Mouse (Mus musculus) right cerebral cortex, postnatal 36 days (tissue): ENCODE measurements around the gene Rnf34.

Experiments
- DNase-seq, 2 experiments: peaks; one replicate each; pipeline ENCODE4 v3.0.0; 2022; ENCODE audit warnings: low spot score in 2 of 2, mixed read lengths in 1 of 2

Rnf34 gene

GRCm38 (mm10) chr5:122872626-122873025 lies 22.8 kb downstream of the Rnf34 start:
- no peak for DNase-seq

GRCm38 (mm10) chr5:122873573-122873972 lies 23.7 kb downstream of the Rnf34 start:
- DNase-seq: no peak

GRCm38 (mm10) chr5:122874359-122874758 lies 24.5 kb downstream of the Rnf34 start:
- no peak for DNase-seq

GRCm38 (mm10) chr5:122876671-122877070 lies 26.8 kb downstream of the Rnf34 start:
- DNase-seq: no peak

- no peak for DNase-seq
Measured at GRCm38 (mm10) chr5:122880241-122880980, 30.6 kb downstream of the Rnf34 start.

- DNase-seq: peak in 1 of 2 experiments; percentile 34
Measured at GRCm38 (mm10) chr5:122881313-122881712, 31.5 kb downstream of the Rnf34 start.

GRCm38 (mm10) chr5:122882256-122883050 lies 32.6 kb downstream of the Rnf34 start:
- DNase-seq: no peak

- no peak for DNase-seq
Measured at GRCm38 (mm10) chr5:122883237-122883636, 33.4 kb downstream of the Rnf34 start.

- DNase-seq: no peak
Measured at GRCm38 (mm10) chr5:122883652-122884235, 33.9 kb downstream of the Rnf34 start.

GRCm38 (mm10) chr5:122884594-122885348 lies 34.9 kb downstream of the Rnf34 start:
- no peak for DNase-seq

GRCm38 (mm10) chr5:122887033-122887432 lies 37.2 kb downstream of the Rnf34 start:
- no peak for DNase-seq

- DNase-seq: no peak
Measured at GRCm38 (mm10) chr5:122887926-122888611, 38.2 kb downstream of the Rnf34 start.

- DNase-seq: no peak
Measured at GRCm38 (mm10) chr5:122888612-122889214, 38.9 kb downstream of the Rnf34 start.

- DNase-seq: no peak
Measured at GRCm38 (mm10) chr5:122890396-122890795, 40.5 kb downstream of the Rnf34 start.

GRCm38 (mm10) chr5:122893270-122893669 lies 43.4 kb downstream of the Rnf34 start:
- no peak for DNase-seq

- DNase-seq: peak in 1 of 2 experiments; percentile 43
Measured at GRCm38 (mm10) chr5:122894007-122894637, 44.3 kb downstream of the Rnf34 start.

- DNase-seq: no peak
Measured at GRCm38 (mm10) chr5:122894821-122895220, 45.0 kb downstream of the Rnf34 start.

- no peak for DNase-seq
Measured at GRCm38 (mm10) chr5:122898153-122898552, 48.3 kb downstream of the Rnf34 start.

GRCm38 (mm10) chr5:122898963-122899776 lies 49.3 kb downstream of the Rnf34 start:
- no peak for DNase-seq
